In genomic region chr16:89906909-89907308, GRCm38 (mm10) we compare ENCODE assay signal across 18 mouse cellular contexts.
DNase-seq lines count a peak whose midpoint lies in the region.
"Had no signal": no experiment of that assay in that cellular context is flagged by ENCODE, and none has a peak within 500 bp of the region (broad histone marks: within the 10 kb centered on the region; RNA-seq: fewer than 3 reads in every experiment).

No protein-coding gene starts in this region.

- DNase-seq in adrenal gland, adult (ENCODE audit: inconsistent age in 2 of 2, low spot score in 1 of 2), result peak; percentile 73 to 78
- DNase-seq in adrenal gland, adult 18-20 months (ENCODE audit: low spot score in 2 of 2), result no peak
- DNase-seq in 3134 (ENCODE audit: extremely low read depth, insufficient read length, low spot score) (peak; percentile 63), NIH3T3 (ENCODE audit: low read depth) (peak; percentile 62), liver (no peak)
- DNase-seq in adrenal gland, postnatal 14 days, result peak; percentile 59
- no peak for DNase-seq in cerebellum, adult 9-11 months
- no peak for DNase-seq in thymus, adult 18-20 months
- DNase-seq: B cell, adult 2 months; cerebellum, adult 11-12 months; cerebellum, postnatal 14 days; heart, adult 2 months; heart, postnatal 4 days; kidney, adult 9 months; kidney, postnatal 10 days; lung, postnatal 10 days; right cerebral cortex, postnatal 25 days; thymus, postnatal 36 days had no signal

Comparison
In these comparisons a context has a peak if more than half of its experiments do, and no peak if none do; other contexts are left out.
1. DNase-seq: peak in adrenal gland, adult (2 of 2), 3134 (single experiment), NIH3T3 (single experiment) and adrenal gland, postnatal 14 days (single experiment); none in adrenal gland, adult 18-20 months (0 of 2), cerebellum, adult 9-11 months (single experiment), liver (single experiment) and thymus, adult 18-20 months (0 of 2).